Mouse (Mus musculus): ENCODE measurements around the gene Apol8. TPM values are rescaled to one million over a fixed set of nuclear protein-coding genes. Genes with fewer than 3 reads are reported as not detected.
A peak's percentile ranks its signal among the peaks of the same experiment; 100 is the strongest.

The Apol8 gene
- polyA plus RNA-seq, 1 experiment from 2014 or later: 0.26 TPM

- H3K27me3 ChIP-seq (replicated peaks; ENCODE audit: insufficient read depth, low read length): no peaks in the 10 kb centered on the region
- H3K9ac ChIP-seq (replicated peaks; ENCODE audit: low read depth): no peak overlapping the region
- DNase-seq (ENCODE audit: low spot score) (no peak), ATAC-seq (no peak)
- H3K4me1 ChIP-seq (ENCODE audit: insufficient read depth, low read depth, low read length): no peaks in the 10 kb centered on the region; the same call in 1 of the 2 replicates
- H3K27ac ChIP-seq (ENCODE audit: low read length): peak overlapping the region; percentile 20; the same call in 1 of the 2 replicates
- no peaks in the 10 kb centered on the region for H3K9me3 ChIP-seq (ENCODE audit: low read length)
- H3K36me3 ChIP-seq (ENCODE audit: insufficient read depth, low read length): peaks cover 94% of the 10 kb centered on the region
- TF ChIP-seq CTCF (IDR thresholded peaks at IDR 0.05) (no peak), EP300 (IDR thresholded peaks at IDR 0.05) (no peak)
- H3K4me3 ChIP-seq (ENCODE audit: low read depth, low read length): no peak overlapping the region
- H3K4me2 ChIP-seq (replicated peaks; ENCODE audit: low read depth, low read length): no peak overlapping the region
- WGBS: 87% methylated on average over 16 of the region's 16 CpGs
These were observed 8.8 kb upstream of the Apol8 start for GRCm38 (mm10) chr15:77765484-77766093.

DNA sequence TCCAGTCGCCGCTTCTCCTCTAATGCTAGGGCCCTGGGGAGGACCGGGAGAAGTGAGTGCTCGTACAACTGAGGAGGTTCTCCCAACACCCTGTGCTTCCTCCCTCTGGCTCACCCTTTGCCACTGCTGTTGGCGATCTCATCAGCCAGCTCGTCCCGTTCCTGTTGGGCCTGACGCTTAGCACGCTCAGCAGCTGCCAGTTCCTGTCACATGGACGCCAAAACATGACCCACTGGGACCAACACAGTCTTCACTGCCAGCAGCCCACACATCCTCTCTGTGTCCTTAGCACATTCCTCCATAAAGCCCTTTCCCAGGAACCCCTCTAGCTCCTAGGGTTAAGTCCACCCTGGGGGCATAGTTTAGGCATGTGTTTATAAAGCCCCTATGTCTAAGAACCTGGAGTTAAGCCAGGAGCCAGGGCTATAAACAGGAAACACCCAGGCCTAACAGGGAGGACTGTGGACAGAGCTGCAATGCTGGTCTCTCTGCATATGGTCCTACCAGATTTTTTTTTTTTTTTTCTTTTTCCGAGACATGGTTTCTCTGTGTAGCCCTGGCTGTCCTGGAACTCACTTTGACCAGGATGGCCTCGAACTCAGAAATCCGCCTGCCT, 7.7 kb upstream of the Apol8 start:
- Histone ChIP-seq H3K27ac (ENCODE audit: low read length) (peak overlapping the region; percentile 51; the same call in 1 of the 2 replicates), H3K4me2 (replicated peaks; ENCODE audit: low read depth, low read length) (no peak overlapping the region), H3K36me3 (ENCODE audit: insufficient read depth, low read length) (peaks cover 83% of the 10 kb centered on the region), H3K9ac (replicated peaks; ENCODE audit: low read depth) (no peak overlapping the region), H3K4me1 (ENCODE audit: insufficient read depth, low read depth, low read length) (no peaks in the 10 kb centered on the region; the same call in 1 of the 2 replicates), H3K4me3 (ENCODE audit: low read depth, low read length) (no peak overlapping the region), H3K9me3 (ENCODE audit: low read length) (no peaks in the 10 kb centered on the region), H3K27me3 (replicated peaks; ENCODE audit: insufficient read depth, low read length) (no peaks in the 10 kb centered on the region)
- 49% methylated on average over 13 of the region's 13 CpGs for WGBS
- ATAC-seq: peak; percentile 81
- peak; percentile 72 for DNase-seq (ENCODE audit: low spot score)
- TF ChIP-seq EP300 (IDR thresholded peaks at IDR 0.05): peak; percentile 77
- no peak for TF ChIP-seq CTCF (IDR thresholded peaks at IDR 0.05)

GRCm38 (mm10) chr15:77763702-77764101, 6.9 kb upstream of the Apol8 start:
- no peak for DNase-seq (ENCODE audit: low spot score)
- Histone ChIP-seq H3K27ac (ENCODE audit: low read length) (no peak overlapping the region), H3K4me2 (replicated peaks; ENCODE audit: low read depth, low read length) (no peak overlapping the region), H3K4me1 (ENCODE audit: insufficient read depth, low read depth, low read length) (no peaks in the 10 kb centered on the region; the same call in 1 of the 2 replicates), H3K4me3 (ENCODE audit: low read depth, low read length) (no peak overlapping the region), H3K9me3 (ENCODE audit: low read length) (no peaks in the 10 kb centered on the region), H3K9ac (replicated peaks; ENCODE audit: low read depth) (no peak overlapping the region), H3K27me3 (replicated peaks; ENCODE audit: insufficient read depth, low read length) (no peaks in the 10 kb centered on the region), H3K36me3 (ENCODE audit: insufficient read depth, low read length) (peaks cover 75% of the 10 kb centered on the region)
- TF ChIP-seq EP300 (IDR thresholded peaks at IDR 0.05) (no peak), CTCF (IDR thresholded peaks at IDR 0.05) (no peak)
- WGBS: 49% methylated on average over 11 of the region's 11 CpGs
- no peak for ATAC-seq

GRCm38 (mm10) chr15:77763050-77763449, 6.2 kb upstream of the Apol8 start:
- no peak for DNase-seq (ENCODE audit: low spot score)
- H3K36me3 ChIP-seq (ENCODE audit: insufficient read depth, low read length): peaks cover 69% of the 10 kb centered on the region
- no peak overlapping the region for H3K4me3 ChIP-seq (ENCODE audit: low read depth, low read length)
- H3K9ac ChIP-seq (replicated peaks; ENCODE audit: low read depth): no peak overlapping the region
- no peak overlapping the region for H3K4me2 ChIP-seq (replicated peaks; ENCODE audit: low read depth, low read length)
- H3K27me3 ChIP-seq (replicated peaks; ENCODE audit: insufficient read depth, low read length): no peaks in the 10 kb centered on the region
- no peaks in the 10 kb centered on the region; the same call in 1 of the 2 replicates for H3K4me1 ChIP-seq (ENCODE audit: insufficient read depth, low read depth, low read length)
- TF ChIP-seq CTCF (IDR thresholded peaks at IDR 0.05) (no peak), EP300 (IDR thresholded peaks at IDR 0.05) (no peak)
- H3K9me3 ChIP-seq (ENCODE audit: low read length): no peaks in the 10 kb centered on the region
- no peak overlapping the region for H3K27ac ChIP-seq (ENCODE audit: low read length)
- 83% methylated on average over 16 of the region's 16 CpGs for WGBS
- ATAC-seq: no peak

DNA sequence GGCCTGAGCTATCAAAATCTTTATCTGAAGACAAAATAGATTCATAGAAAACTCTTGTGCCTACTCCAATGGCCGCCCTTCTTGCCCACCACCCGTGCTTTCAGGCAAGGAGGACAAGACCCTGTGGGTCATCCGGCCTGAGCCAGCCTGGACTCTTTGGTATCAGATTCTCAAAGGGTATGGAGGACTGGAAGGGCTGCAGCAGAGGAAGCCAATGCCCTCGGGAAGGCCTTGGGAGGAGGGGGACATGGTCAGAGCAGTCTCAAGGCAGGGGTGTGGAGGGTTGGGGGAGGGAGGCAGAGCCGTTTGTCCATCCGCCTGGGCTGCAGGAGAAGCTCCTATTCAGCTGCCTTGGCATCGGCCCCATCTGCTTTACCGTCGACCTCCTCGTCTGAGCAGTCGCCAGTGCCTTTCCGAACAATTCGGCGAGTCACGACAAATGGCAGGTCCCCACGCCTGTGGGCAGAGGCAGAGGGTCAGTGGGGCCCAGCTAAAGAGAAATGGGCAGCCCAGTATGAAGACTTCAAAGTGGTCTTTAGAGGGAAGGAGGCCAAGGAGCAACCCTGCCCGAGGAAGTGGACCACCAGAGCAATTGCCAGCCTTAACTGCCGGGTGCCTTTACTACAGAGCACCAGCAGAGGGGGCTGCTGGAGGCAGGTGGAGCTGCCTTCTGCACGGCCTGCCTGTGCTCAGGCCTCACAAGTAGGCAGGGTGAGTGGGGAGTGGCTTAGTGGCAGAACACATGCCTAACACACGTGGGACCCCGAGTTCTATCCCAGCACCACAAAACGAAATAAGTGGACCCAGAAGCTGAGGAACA, 5.0 kb upstream of the Apol8 start:
- 77% methylated on average over 22 of the region's 22 CpGs for WGBS
- no peak overlapping the region for H3K4me3 ChIP-seq (ENCODE audit: low read depth, low read length)
- no peak overlapping the region for H3K27ac ChIP-seq (ENCODE audit: low read length)
- no peak overlapping the region for H3K4me2 ChIP-seq (replicated peaks; ENCODE audit: low read depth, low read length)
- peak; percentile 75 for TF ChIP-seq CTCF (IDR thresholded peaks at IDR 0.05)
- TF ChIP-seq EP300 (IDR thresholded peaks at IDR 0.05): no peak
- peaks cover 56% of the 10 kb centered on the region for H3K36me3 ChIP-seq (ENCODE audit: insufficient read depth, low read length)
- DNase-seq (ENCODE audit: low spot score) (peak; percentile 60), ATAC-seq (no peak; the same call in 1 of the 2 replicates)
- H3K27me3 ChIP-seq (replicated peaks; ENCODE audit: insufficient read depth, low read length): no peaks in the 10 kb centered on the region
- H3K9ac ChIP-seq (replicated peaks; ENCODE audit: low read depth): no peak overlapping the region
- no peaks in the 10 kb centered on the region; the same call in 1 of the 2 replicates for H3K4me1 ChIP-seq (ENCODE audit: insufficient read depth, low read depth, low read length)
- no peaks in the 10 kb centered on the region for H3K9me3 ChIP-seq (ENCODE audit: low read length)

- no peak for DNase-seq (ENCODE audit: low spot score)
- TF ChIP-seq EP300 (IDR thresholded peaks at IDR 0.05) (no peak), CTCF (IDR thresholded peaks at IDR 0.05) (no peak)
- Histone ChIP-seq H3K27ac (ENCODE audit: low read length) (no peak overlapping the region), H3K4me2 (replicated peaks; ENCODE audit: low read depth, low read length) (no peak overlapping the region), H3K4me1 (ENCODE audit: insufficient read depth, low read depth, low read length) (no peaks in the 10 kb centered on the region; the same call in 1 of the 2 replicates), H3K9ac (replicated peaks; ENCODE audit: low read depth) (no peak overlapping the region), H3K4me3 (ENCODE audit: low read depth, low read length) (no peak overlapping the region), H3K27me3 (replicated peaks; ENCODE audit: insufficient read depth, low read length) (no peaks in the 10 kb centered on the region), H3K9me3 (ENCODE audit: low read length) (no peaks in the 10 kb centered on the region), H3K36me3 (ENCODE audit: insufficient read depth, low read length) (peaks cover 50% of the 10 kb centered on the region)
- ATAC-seq: no peak
- WGBS: 90% methylated on average over 7 of the region's 7 CpGs
These were observed 4.3 kb upstream of the Apol8 start for GRCm38 (mm10) chr15:77761083-77761482.

Data from lung, postnatal 0 days (tissue).